In the genomic region with DNA sequence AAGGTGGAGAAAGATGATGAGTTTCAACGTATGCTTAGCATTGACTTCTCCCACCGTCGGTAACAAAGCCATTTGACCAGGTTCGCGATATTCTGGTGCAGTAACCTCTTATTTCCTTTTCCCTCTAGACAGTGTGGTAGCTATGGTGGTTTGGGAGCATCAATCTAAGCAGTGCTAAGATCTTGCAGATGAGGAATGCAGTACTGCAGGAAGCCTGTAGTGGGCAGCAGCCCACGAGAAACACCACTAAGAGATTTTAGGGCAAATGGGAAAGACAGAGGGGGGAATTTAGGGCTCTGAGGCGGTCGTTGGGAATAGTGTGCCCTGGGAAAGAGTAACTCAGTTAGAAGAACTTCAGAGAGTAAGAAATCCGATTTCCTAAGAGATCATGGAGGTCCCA, we compare ENCODE assay signal across 7 mouse cellular contexts. TPM values are rescaled to one million over a fixed set of nuclear protein-coding genes. Genes with fewer than 3 reads are reported as not detected.
DNase-seq lines count a peak whose midpoint lies in the region; ATAC-seq and TF ChIP-seq lines count a peak whose summit lies in the region.

No protein-coding gene starts in this region.

- H3K4me3 ChIP-seq in G1E (ENCODE audit: low read depth, low read length): no peak overlapping the region
- peak overlapping the region; percentile 52 for H3K4me3 ChIP-seq in embryonic facial prominence, embryonic 14.5 days (ENCODE audit: low read depth, low read length)

- 21% methylated on average over 9 of the region's 9 CpGs for WGBS in embryonic facial prominence, embryonic 14.5 days

- H3K9me3 ChIP-seq in G1E (replicated peaks): no peaks in the 10 kb centered on the region
- H3K9me3 ChIP-seq in embryonic facial prominence, embryonic 14.5 days (ENCODE audit: control insufficient read depth, low read length): no peaks in the 10 kb centered on the region

- H3K9ac ChIP-seq in embryonic facial prominence, embryonic 14.5 days (ENCODE audit: low read depth, low read length): no peak overlapping the region

- ATAC-seq in G1E (ENCODE audit: extremely low read depth, insufficient number of reproducible peaks, low FRiP score, poor library complexity, severe bottlenecking): no peak
- ATAC-seq in embryonic facial prominence, embryonic 14.5 days (ENCODE audit: low read depth): peak; percentile 72

- H3K27me3 ChIP-seq in G1E (ENCODE audit: insufficient read depth, low read length): peaks cover 3% of the 10 kb centered on the region; the same call in 1 of the 2 replicates
- no peaks in the 10 kb centered on the region for H3K27me3 ChIP-seq in embryonic facial prominence, embryonic 14.5 days (replicated peaks; ENCODE audit: control insufficient read depth, insufficient read depth, low read length)

- peak overlapping the region; percentile 83 for H3K27ac ChIP-seq in embryonic facial prominence, embryonic 14.5 days (replicated peaks; ENCODE audit: low read depth, low read length)

- intact Hi-C loops in heart, postnatal 10 days (cut with DNase I): loop anchor here (10.0 kb wide), 2 partner anchors 348 to 558 kb away; no protein-coding TSS in a partner anchor

- peaks cover 3% of the 10 kb centered on the region for H3K4me1 ChIP-seq in G1E (ENCODE audit: insufficient read depth, low read depth, low read length)
- H3K4me1 ChIP-seq in embryonic facial prominence, embryonic 14.5 days (ENCODE audit: control insufficient read depth, insufficient read depth, low read length): peaks cover 3% of the 10 kb centered on the region; the same call in 1 of the 2 replicates

- peak overlapping the region; percentile 60 for H3K4me2 ChIP-seq in embryonic facial prominence, embryonic 14.5 days (ENCODE audit: low read depth, low read length)

- H3K36me3 ChIP-seq in G1E (replicated peaks): no peaks in the 10 kb centered on the region
- H3K36me3 ChIP-seq in embryonic facial prominence, embryonic 14.5 days (ENCODE audit: control insufficient read depth, insufficient read depth, low read length): no peaks in the 10 kb centered on the region

- TF ChIP-seq CTCF in G1E (IDR thresholded peaks at IDR 0.05; ENCODE audit: low read depth, low read length): no peak

- DNase-seq in G1E (ENCODE audit: low spot score): peak; percentile 3
- DNase-seq in adrenal gland, postnatal 25 days: peak; percentile 51
- DNase-seq in embryonic facial prominence, embryonic 14.5 days (ENCODE audit: low spot score): peak; percentile 62
- peak; percentile 57 to 63 for DNase-seq in heart, postnatal 10 days
- peak; percentile 73 to 78 for DNase-seq in kidney, postnatal 4 days
- peak; percentile 58 for DNase-seq in lung, postnatal 14 days
- DNase-seq in right cerebral cortex, postnatal 10 days (ENCODE audit: low spot score in 2 of 2): peak; percentile 56 to 67

RNA-seq across cellular contexts. Expression of gene Dlg3, which starts 9.0 kb away (rescaled TPM):
- total RNA-seq in G1E (2014; fragmentation: Nextera tagmentation): not detected in 2 replicates
- 0.05 TPM in 1 of 2 replicates, not detected in the other for total RNA-seq in G1E (2017)
- not detected in 2 replicates for polyA plus RNA-seq in G1E (2012)
- 28.6 and 34.8 TPM in 2 replicates for total RNA-seq in adrenal gland, postnatal 25 days (2021)
- polyA plus RNA-seq in embryonic facial prominence, embryonic 14.5 days (2014; fragmentation: Nextera tagmentation; extraction: Ambion mirVana): 4.5 and 6.2 TPM in 2 replicates
- total RNA-seq in heart, postnatal 10 days (2021): 1 to 10 TPM; 4.5 to 5.6 TPM

RNA-seq across cellular contexts. Expression of gene Gdpd2, which starts 46.8 kb away (rescaled TPM):
- not detected in 2 replicates for total RNA-seq in G1E (2014; fragmentation: Nextera tagmentation)
- 0.16 TPM in 1 of 2 replicates, not detected in the other for total RNA-seq in G1E (2017)
- polyA plus RNA-seq in G1E (2012): not detected in 2 replicates
- 0.58 TPM in 1 of 2 replicates, not detected in the other for total RNA-seq in adrenal gland, postnatal 25 days (2021)
- 7.1 and 7.5 TPM in 2 replicates for polyA plus RNA-seq in embryonic facial prominence, embryonic 14.5 days (2014; fragmentation: Nextera tagmentation; extraction: Ambion mirVana)
- total RNA-seq in heart, postnatal 10 days (2021): under 1 TPM in 1 of 2 experiments, not detected in 1; 0.55 TPM

Comparison
In these comparisons a context has a peak if more than half of its experiments do, and no peak if none do; other contexts are left out.
1. DNase-seq: peak in every context shown above with its lines; median percentile 76 in kidney, postnatal 4 days; 62 in embryonic facial prominence, embryonic 14.5 days; 62 in right cerebral cortex, postnatal 10 days; 60 in heart, postnatal 10 days; 58 in lung, postnatal 14 days; 51 in adrenal gland, postnatal 25 days; 3 in G1E.
2. RNA of gene Dlg3, which starts 9.0 kb away (total RNA-seq): 28.6 to 34.8 TPM in adrenal gland, postnatal 25 days and 4.5 to 5.6 TPM in heart, postnatal 10 days; 0.05 TPM in G1E; every median in the first group is over 4 times any median in the second.